Mouse (Mus musculus): Measurements from ENCODE around the gene Kat6b. TPM values are rescaled to one million over a fixed set of nuclear protein-coding genes. Genes with fewer than 3 reads are reported as not detected.
"Not testable (repeated sequence)": the region's sequence is repeated elsewhere in the genome, so short reads cannot be mapped to it uniquely, and the experiment has no call there.

Kat6b gene
- polyA plus RNA-seq, 1 experiment from 2014 or later = 34.6 TPM

DNA sequence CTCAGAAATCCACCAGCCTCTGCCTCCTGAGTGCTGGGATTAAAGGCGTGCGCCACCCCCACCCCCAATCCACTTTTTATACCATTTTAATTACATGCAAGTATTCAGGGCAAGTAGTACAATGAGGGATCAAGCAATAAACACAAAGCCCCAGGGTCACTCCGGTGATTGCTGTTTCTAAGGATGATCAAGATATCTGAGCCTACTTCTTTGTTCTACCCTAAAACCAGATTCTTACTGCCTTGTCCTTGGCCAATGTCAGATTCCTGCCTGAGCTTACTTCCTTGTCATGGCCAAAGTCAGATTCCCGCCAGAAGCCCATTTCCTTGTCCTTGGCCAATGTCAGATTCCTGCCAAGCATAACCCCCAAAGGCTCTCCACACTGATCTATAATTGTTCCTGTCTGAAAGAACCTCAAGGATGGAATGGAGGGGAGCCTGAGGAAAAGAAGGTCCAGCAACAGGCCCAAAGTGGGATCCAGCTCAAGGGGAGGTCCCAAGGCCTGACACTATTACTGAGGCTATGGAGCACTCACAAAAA lies 6.6 kb upstream of the Kat6b start:
- not testable (repeated sequence) for H3K27me3 ChIP-seq (replicated peaks; ENCODE audit: control insufficient read depth, insufficient read depth, low read length); H3K4me3 ChIP-seq (replicated peaks; ENCODE audit: low read length); H3K36me3 ChIP-seq (ENCODE audit: control insufficient read depth, insufficient read depth); H3K27ac ChIP-seq (ENCODE audit: low read length); ATAC-seq; H3K4me1 ChIP-seq (replicated peaks; ENCODE audit: control insufficient read depth, insufficient read depth, low read length); H3K4me2 ChIP-seq (ENCODE audit: low read length); H3K9me3 ChIP-seq (ENCODE audit: control insufficient read depth, low read length); H3K9ac ChIP-seq (replicated peaks; ENCODE audit: low read depth, low read length)
- 85% methylated on average over 4 of the region's 4 CpGs for WGBS

DNA sequence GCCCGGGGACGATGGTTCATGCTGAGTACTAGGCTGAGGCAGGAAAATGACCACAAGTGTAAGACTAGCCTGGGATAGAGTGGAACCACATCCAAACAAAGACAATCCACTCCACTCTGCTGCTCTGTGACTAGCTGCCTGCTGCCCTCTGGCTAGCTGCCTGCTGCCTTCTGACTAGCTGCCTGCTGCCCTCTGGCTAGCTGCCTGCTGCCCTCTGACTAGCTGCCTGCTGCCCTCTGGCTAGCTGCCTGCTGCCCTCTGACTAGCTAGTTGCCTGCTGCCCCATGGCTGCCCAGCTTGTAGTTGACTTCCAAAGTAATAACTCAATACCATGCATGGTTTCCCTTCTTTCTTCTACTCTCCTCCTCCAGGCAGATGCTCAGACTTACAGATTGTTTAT lies 4.1 kb upstream of the Kat6b start:
- no peak for ATAC-seq
- Histone ChIP-seq H3K9me3 (ENCODE audit: control insufficient read depth, low read length) (no peaks in the 10 kb centered on the region), H3K4me1 (replicated peaks; ENCODE audit: control insufficient read depth, insufficient read depth, low read length) (no peaks in the 10 kb centered on the region), H3K4me2 (ENCODE audit: low read length) (no peak overlapping the region), H3K4me3 (replicated peaks; ENCODE audit: low read length) (no peak overlapping the region), H3K9ac (replicated peaks; ENCODE audit: low read depth, low read length) (no peak overlapping the region), H3K27ac (ENCODE audit: low read length) (no peak overlapping the region), H3K27me3 (replicated peaks; ENCODE audit: control insufficient read depth, insufficient read depth, low read length) (no peaks in the 10 kb centered on the region), H3K36me3 (ENCODE audit: control insufficient read depth, insufficient read depth) (no peaks in the 10 kb centered on the region)
- whole genome bisulfite sequencing = 87% methylated on average over 2 of the region's 2 CpGs

DNA sequence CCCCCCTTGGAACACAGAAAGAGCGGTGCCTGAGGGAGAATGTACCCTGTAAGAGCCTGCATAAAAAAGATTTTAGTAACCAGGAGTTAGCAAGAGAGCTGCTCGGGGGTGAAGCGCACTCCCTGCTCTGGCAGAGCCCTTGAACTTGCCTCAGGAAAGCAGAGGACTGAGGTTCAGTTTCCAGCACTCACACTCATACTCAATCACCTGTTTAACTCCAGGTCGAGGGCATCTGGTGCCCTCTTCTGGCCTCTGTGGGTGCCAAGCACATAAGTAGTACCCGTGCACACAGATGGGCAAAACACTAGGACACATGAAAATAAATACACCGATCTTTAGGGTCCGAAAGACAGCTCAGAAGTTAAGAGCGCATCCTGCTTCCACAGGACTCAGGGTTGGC lies 1.7 kb upstream of the Kat6b start:
- no peaks in the 10 kb centered on the region for H3K4me1 ChIP-seq (replicated peaks; ENCODE audit: control insufficient read depth, insufficient read depth, low read length)
- H3K9ac ChIP-seq (replicated peaks; ENCODE audit: low read depth, low read length) = no peak overlapping the region
- H3K9me3 ChIP-seq (ENCODE audit: control insufficient read depth, low read length) = no peaks in the 10 kb centered on the region
- H3K4me2 ChIP-seq (ENCODE audit: low read length) = no peak overlapping the region
- H3K36me3 ChIP-seq (ENCODE audit: control insufficient read depth, insufficient read depth) = no peaks in the 10 kb centered on the region
- H3K27ac ChIP-seq (ENCODE audit: low read length) = no peak overlapping the region
- H3K27me3 ChIP-seq (replicated peaks; ENCODE audit: control insufficient read depth, insufficient read depth, low read length) = no peaks in the 10 kb centered on the region
- 95% methylated on average over 8 of the region's 8 CpGs for WGBS
- ATAC-seq = no peak
- no peak overlapping the region for H3K4me3 ChIP-seq (replicated peaks; ENCODE audit: low read length)

DNA sequence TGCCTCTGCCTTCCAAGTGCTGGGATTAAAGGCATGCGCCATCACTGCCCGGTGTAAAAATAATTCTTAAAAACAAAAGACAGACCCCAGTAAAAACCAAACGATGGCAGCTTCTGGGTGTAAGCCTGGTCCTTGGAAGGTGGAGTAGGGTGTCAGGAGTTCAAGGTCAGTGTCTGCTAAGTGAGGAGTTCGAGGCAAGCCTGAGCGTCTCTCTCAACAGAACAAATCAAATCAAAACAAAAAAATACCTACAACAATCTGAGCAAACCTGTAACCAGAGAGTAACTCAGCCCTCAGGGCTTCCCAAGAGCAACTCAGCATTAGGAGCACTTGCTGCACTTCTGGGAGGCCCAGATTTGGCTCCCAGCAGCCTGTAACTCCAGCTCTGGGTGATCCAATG lies 1.0 kb upstream of the Kat6b start:
- Histone ChIP-seq H3K9ac (replicated peaks; ENCODE audit: low read depth, low read length) (no peak overlapping the region), H3K36me3 (ENCODE audit: control insufficient read depth, insufficient read depth) (no peaks in the 10 kb centered on the region), H3K27me3 (replicated peaks; ENCODE audit: control insufficient read depth, insufficient read depth, low read length) (no peaks in the 10 kb centered on the region), H3K4me3 (replicated peaks; ENCODE audit: low read length) (no peak overlapping the region), H3K4me1 (replicated peaks; ENCODE audit: control insufficient read depth, insufficient read depth, low read length) (no peaks in the 10 kb centered on the region), H3K4me2 (ENCODE audit: low read length) (no peak overlapping the region), H3K27ac (ENCODE audit: low read length) (no peak overlapping the region), H3K9me3 (ENCODE audit: control insufficient read depth, low read length) (no peaks in the 10 kb centered on the region)
- no peak for ATAC-seq
- 93% methylated on average over 5 of the region's 5 CpGs for WGBS

DNA sequence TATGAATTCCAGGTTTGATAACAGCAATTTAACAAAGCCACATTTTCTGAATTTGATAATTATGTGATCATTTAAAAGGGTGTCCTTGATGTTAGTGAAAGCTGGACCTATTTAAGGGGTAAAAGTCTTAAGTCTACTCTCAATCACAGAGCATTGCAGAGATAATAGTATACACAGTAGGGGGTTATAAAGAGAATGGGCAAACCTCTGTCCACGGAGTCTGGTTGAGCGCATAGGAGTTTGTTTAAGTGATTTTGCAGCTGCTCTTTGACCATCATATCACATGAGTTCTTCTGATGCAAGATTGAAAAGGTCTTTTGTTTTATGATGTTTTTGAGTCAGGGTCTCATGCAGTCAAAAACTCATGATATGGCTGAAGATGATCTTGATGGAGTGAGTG lies 3.0 kb downstream of the Kat6b start:
- Histone ChIP-seq H3K9me3 (ENCODE audit: control insufficient read depth, low read length) (no peaks in the 10 kb centered on the region), H3K9ac (replicated peaks; ENCODE audit: low read depth, low read length) (no peak overlapping the region), H3K27me3 (replicated peaks; ENCODE audit: control insufficient read depth, insufficient read depth, low read length) (no peaks in the 10 kb centered on the region), H3K36me3 (ENCODE audit: control insufficient read depth, insufficient read depth) (no peaks in the 10 kb centered on the region), H3K4me1 (replicated peaks; ENCODE audit: control insufficient read depth, insufficient read depth, low read length) (0 out of 2 replicates have a peak, but pooled peaks cover 4% of the 10 kb centered on the region), H3K4me3 (replicated peaks; ENCODE audit: low read length) (no peak overlapping the region), H3K27ac (ENCODE audit: low read length) (no peak overlapping the region), H3K4me2 (ENCODE audit: low read length) (no peak overlapping the region)
- ATAC-seq = no peak
- WGBS = 73% methylated on average over 2 of the region's 2 CpGs

GRCm38 (mm10) chr14:21484693-21485092 lies 3.5 kb downstream of the Kat6b start:
- H3K9me3 ChIP-seq (ENCODE audit: control insufficient read depth, low read length) = no peaks in the 10 kb centered on the region
- 0 out of 2 replicates have a peak, but pooled peaks cover 4% of the 10 kb centered on the region for H3K4me1 ChIP-seq (replicated peaks; ENCODE audit: control insufficient read depth, insufficient read depth, low read length)
- H3K27ac ChIP-seq (ENCODE audit: low read length) = no peak overlapping the region
- ATAC-seq = no peak
- H3K9ac ChIP-seq (replicated peaks; ENCODE audit: low read depth, low read length) = no peak overlapping the region
- no peak overlapping the region for H3K4me3 ChIP-seq (replicated peaks; ENCODE audit: low read length)
- no peak overlapping the region for H3K4me2 ChIP-seq (ENCODE audit: low read length)
- no peaks in the 10 kb centered on the region for H3K36me3 ChIP-seq (ENCODE audit: control insufficient read depth, insufficient read depth)
- no peaks in the 10 kb centered on the region for H3K27me3 ChIP-seq (replicated peaks; ENCODE audit: control insufficient read depth, insufficient read depth, low read length)
- 96% methylated on average over 10 of the region's 10 CpGs for WGBS

GRCm38 (mm10) chr14:21485961-21486520 lies 4.8 kb downstream of the Kat6b start:
- 0 out of 2 replicates have a peak, but pooled peaks cover 4% of the 10 kb centered on the region for H3K4me1 ChIP-seq (replicated peaks; ENCODE audit: control insufficient read depth, insufficient read depth, low read length)
- 89% methylated on average over 3 of the region's 3 CpGs for WGBS
- H3K27ac ChIP-seq (ENCODE audit: low read length) = no peak overlapping the region
- H3K36me3 ChIP-seq (ENCODE audit: control insufficient read depth, insufficient read depth) = no peaks in the 10 kb centered on the region
- ATAC-seq = no peak
- H3K9ac ChIP-seq (replicated peaks; ENCODE audit: low read depth, low read length) = no peak overlapping the region
- no peak overlapping the region for H3K4me2 ChIP-seq (ENCODE audit: low read length)
- no peaks in the 10 kb centered on the region for H3K27me3 ChIP-seq (replicated peaks; ENCODE audit: control insufficient read depth, insufficient read depth, low read length)
- H3K4me3 ChIP-seq (replicated peaks; ENCODE audit: low read length) = no peak overlapping the region
- no peaks in the 10 kb centered on the region for H3K9me3 ChIP-seq (ENCODE audit: control insufficient read depth, low read length)

DNA sequence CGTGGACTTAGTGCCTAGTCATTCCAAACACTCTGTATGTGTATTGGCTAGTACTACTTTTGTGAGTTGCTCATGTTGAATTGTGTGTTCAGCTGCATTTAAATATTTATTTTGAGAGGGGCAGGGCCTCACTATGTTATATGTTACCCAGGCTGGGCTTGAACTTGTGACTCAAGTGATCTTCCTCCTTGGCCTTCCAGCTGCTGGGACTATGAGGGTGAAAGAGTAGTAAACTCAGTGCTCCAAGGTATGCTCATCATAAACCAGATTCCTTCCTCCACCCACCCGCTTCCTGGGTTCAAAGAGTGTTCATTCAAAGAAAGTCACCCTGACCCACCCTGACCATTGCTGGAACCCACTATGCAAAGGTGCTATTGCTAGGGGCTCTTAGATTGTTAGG lies 5.9 kb downstream of the Kat6b start:
- H3K9me3 ChIP-seq (ENCODE audit: control insufficient read depth, low read length); H3K36me3 ChIP-seq (ENCODE audit: control insufficient read depth, insufficient read depth): not testable (repeated sequence)
- WGBS = 96% methylated on average over 2 of the region's 2 CpGs

GRCm38 (mm10) chr14:21488426-21489115 lies 7.3 kb downstream of the Kat6b start:
- H3K27me3 ChIP-seq (replicated peaks; ENCODE audit: control insufficient read depth, insufficient read depth, low read length); H3K4me1 ChIP-seq (replicated peaks; ENCODE audit: control insufficient read depth, insufficient read depth, low read length); H3K27ac ChIP-seq (ENCODE audit: low read length); H3K4me2 ChIP-seq (ENCODE audit: low read length); H3K9me3 ChIP-seq (ENCODE audit: control insufficient read depth, low read length); H3K9ac ChIP-seq (replicated peaks; ENCODE audit: low read depth, low read length); H3K4me3 ChIP-seq (replicated peaks; ENCODE audit: low read length); H3K36me3 ChIP-seq (ENCODE audit: control insufficient read depth, insufficient read depth): not testable (repeated sequence)
- ATAC-seq = peak; percentile 83
- WGBS = 23% methylated on average over 8 of the region's 9 CpGs

More for the DNA sequence above, 5.9 kb downstream of the Kat6b start:
- ATAC-seq; H3K4me1 ChIP-seq (replicated peaks; ENCODE audit: control insufficient read depth, insufficient read depth, low read length); H3K27me3 ChIP-seq (replicated peaks; ENCODE audit: control insufficient read depth, insufficient read depth, low read length); H3K9ac ChIP-seq (replicated peaks; ENCODE audit: low read depth, low read length); H3K4me3 ChIP-seq (replicated peaks; ENCODE audit: low read length); H3K27ac ChIP-seq (ENCODE audit: low read length); H3K4me2 ChIP-seq (ENCODE audit: low read length): not testable (repeated sequence)
